22 mouse cellular contexts compared by ENCODE assay signal in genomic region chr10:58643001-58643400, GRCm38 (mm10). TPM values are rescaled to one million over a fixed set of nuclear protein-coding genes. Genes with fewer than 3 reads are reported as not detected.
DNase-seq lines count a peak whose midpoint lies in the region; ATAC-seq and TF ChIP-seq lines count a peak whose summit lies in the region.
"Had no signal": no experiment of that assay in that cellular context is flagged by ENCODE, and none has a peak within 500 bp of the region (broad histone marks: within the 10 kb centered on the region; RNA-seq: fewer than 3 reads in every experiment).

No protein-coding gene starts in this region.

- 66% methylated on average over 9 of the region's 9 CpGs for WGBS in lung, embryonic 14.5 days

- no peaks in the 10 kb centered on the region for H3K27me3 ChIP-seq in lung, embryonic 14.5 days (ENCODE audit: insufficient read depth, low read length)
- H3K27me3 ChIP-seq: embryonic facial prominence, embryonic 12.5 days; forebrain, embryonic 15.5 days had no signal

- no peak for ATAC-seq in lung, embryonic 14.5 days (ENCODE audit: insufficient read depth)
- ATAC-seq: forebrain, embryonic 13.5 days had no signal

- no peak overlapping the region for H3K4me2 ChIP-seq in lung, embryonic 14.5 days
- H3K4me2 ChIP-seq: embryonic facial prominence, embryonic 12.5 days; forebrain, embryonic 13.5 days; forebrain, embryonic 15.5 days had no signal

- no peaks in the 10 kb centered on the region for H3K9me3 ChIP-seq in lung, embryonic 14.5 days (ENCODE audit: low read depth, low read length)
- H3K9me3 ChIP-seq: embryonic facial prominence, embryonic 12.5 days; forebrain, embryonic 13.5 days; forebrain, embryonic 15.5 days had no signal

- intact Hi-C loops in gastrocnemius, postnatal 14 days (cut with DNase I; ENCODE audit: low total_unique reads): no loop called here

- no peak overlapping the region for H3K9ac ChIP-seq in lung, embryonic 14.5 days
- H3K9ac ChIP-seq: embryonic facial prominence, embryonic 12.5 days; forebrain, embryonic 13.5 days; forebrain, embryonic 15.5 days; forebrain, postnatal 0 days had no signal

- no peak overlapping the region for H3K27ac ChIP-seq in lung, embryonic 14.5 days (ENCODE audit: low read depth)
- H3K27ac ChIP-seq: embryonic facial prominence, embryonic 12.5 days; forebrain, embryonic 13.5 days; forebrain, embryonic 15.5 days had no signal

- no peak overlapping the region for H3K4me3 ChIP-seq in lung, embryonic 14.5 days (ENCODE audit: low read depth, low read length)
- H3K4me3 ChIP-seq: embryonic facial prominence, embryonic 12.5 days; forebrain, embryonic 13.5 days; forebrain, embryonic 15.5 days had no signal

- peak; percentile 16 for DNase-seq in gastrocnemius, adult 18-20 months (ENCODE audit: low spot score)
- DNase-seq in gastrocnemius, postnatal 10 days: no peak
- peak; percentile 25 for DNase-seq in gastrocnemius, postnatal 14 days
- DNase-seq in gastrocnemius, adult 8-10 months (ENCODE audit: low spot score in 2 of 2): no peak
- DNase-seq in lung, embryonic 14.5 days: peak; percentile 64
- DNase-seq in lung, adult 18-20 months: no peak
- DNase-seq in skeletal muscle tissue, adult 2 months (ENCODE audit: low read depth, low spot score): peak; percentile 28
- no peak for DNase-seq in heart, postnatal 4 days
- DNase-seq: adrenal gland, adult 2 months; adrenal gland, postnatal 10 days; adrenal gland, postnatal 25 days; cerebellum, adult 11 months; cerebellum, adult 18-20 months; cerebellum, adult 9-10 months; cerebellum, postnatal 36 days; embryo, embryonic 11 days; forebrain, postnatal 0 days had no signal

- H3K4me1 ChIP-seq in lung, embryonic 14.5 days (ENCODE audit: insufficient read depth): peaks cover 9% of the 10 kb centered on the region; the same call in 1 of the 2 replicates

- no peak for TF ChIP-seq CTCF in lung, embryonic 14.5 days (IDR thresholded peaks at IDR 0.05; ENCODE audit: low read depth)

- no peaks in the 10 kb centered on the region for H3K36me3 ChIP-seq in lung, embryonic 14.5 days (ENCODE audit: insufficient read depth)
- H3K36me3 ChIP-seq: embryonic facial prominence, embryonic 12.5 days; forebrain, embryonic 15.5 days had no signal

RNA-seq across cellular contexts. Expression of gene Edar, which starts 32.5 kb away (rescaled TPM):
- under 1 TPM in 1 of 2 experiments, not detected in 1; 0.14 TPM for total RNA-seq in gastrocnemius, adult 18-20 months (2021)
- under 1 TPM; 0.40 to 0.52 TPM for total RNA-seq in gastrocnemius, postnatal 10 days (2021)
- under 1 TPM; 0.33 to 0.35 TPM for total RNA-seq in gastrocnemius, postnatal 14 days (2021)
- total RNA-seq in gastrocnemius, adult 8-10 months (2022): under 1 TPM in 1 of 4 experiments, not detected in 3; 0.11 TPM
- 0.36 and 0.51 TPM in 2 replicates for polyA plus RNA-seq in lung, embryonic 14.5 days (2014; fragmentation: Nextera tagmentation; extraction: Ambion mirVana)
- under 1 TPM; 0.41 to 0.43 TPM for total RNA-seq in heart, postnatal 4 days (2021)
- total RNA-seq: MEL had no signal
- polyA plus RNA-seq: C2C12 had no signal

Comparison
In these comparisons a context has a peak if more than half of its experiments do, and no peak if none do; other contexts are left out.
1. DNase-seq: peak in gastrocnemius, adult 18-20 months (single experiment), gastrocnemius, postnatal 14 days (single experiment), lung, embryonic 14.5 days (single experiment) and skeletal muscle tissue, adult 2 months (single experiment); none in gastrocnemius, postnatal 10 days (single experiment), gastrocnemius, adult 8-10 months (0 of 2), lung, adult 18-20 months (0 of 2) and heart, postnatal 4 days (single experiment).